Mouse (Mus musculus): Measurements from ENCODE around the gene Ibtk.

Gene Ibtk

DNA sequence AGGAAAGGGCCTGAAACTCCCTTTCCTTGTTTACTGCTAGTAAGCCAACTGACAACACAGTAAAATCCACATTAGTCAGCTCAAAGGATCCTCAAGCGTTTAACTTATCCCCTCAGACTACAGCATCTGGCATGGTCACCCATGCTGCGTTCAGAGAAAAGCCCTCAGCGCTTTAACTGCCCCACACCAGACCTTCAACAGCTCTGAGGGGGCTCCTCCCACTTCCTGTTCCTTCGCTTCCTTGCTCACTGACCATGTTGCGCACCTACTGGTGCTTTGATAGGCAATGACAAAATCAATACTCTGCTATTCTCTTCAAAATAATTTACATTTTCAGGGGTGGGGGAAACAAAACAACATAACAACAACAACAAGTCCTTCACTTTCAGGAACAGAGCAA is 47.2 kb downstream of the Ibtk start:
- no peak for DNase-seq (ENCODE audit: low spot score in 2 of 2)

DNA sequence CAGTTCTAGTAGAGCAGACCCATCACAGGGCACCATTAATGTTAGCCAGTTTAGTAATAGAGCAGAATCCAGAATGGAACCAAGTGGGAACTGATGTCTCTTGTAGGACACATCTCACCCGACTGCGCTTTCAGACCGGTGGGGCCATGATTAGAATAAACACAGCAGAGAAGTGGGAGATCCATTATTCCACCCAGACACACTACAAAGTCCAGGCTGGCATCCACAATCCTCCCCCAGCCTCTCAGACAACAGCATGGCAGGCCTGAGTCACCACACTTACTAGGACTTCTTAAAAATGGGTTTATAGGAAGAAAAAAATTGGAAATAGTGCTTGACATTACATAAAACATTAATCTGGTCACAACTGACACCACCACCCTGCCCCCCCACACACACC is 53.5 kb downstream of the Ibtk start:
- DNase-seq (ENCODE audit: low spot score in 2 of 2) = no peak

- DNase-seq (ENCODE audit: low spot score in 2 of 2) = peak in 1 of 2 experiments; percentile 4
Measured at GRCm38 (mm10) chr9:85693231-85694116, 55.7 kb downstream of the Ibtk start.

- DNase-seq (ENCODE audit: low spot score in 2 of 2) = no peak
Measured at GRCm38 (mm10) chr9:85685010-85685409, 64.1 kb downstream of the Ibtk start.

GRCm38 (mm10) chr9:85675131-85675905 is 73.8 kb downstream of the Ibtk start:
- no peak for DNase-seq (ENCODE audit: low spot score in 2 of 2)

- no peak for DNase-seq (ENCODE audit: low spot score in 2 of 2)
Measured at GRCm38 (mm10) chr9:85673907-85674481, 75.1 kb downstream of the Ibtk start.

DNA sequence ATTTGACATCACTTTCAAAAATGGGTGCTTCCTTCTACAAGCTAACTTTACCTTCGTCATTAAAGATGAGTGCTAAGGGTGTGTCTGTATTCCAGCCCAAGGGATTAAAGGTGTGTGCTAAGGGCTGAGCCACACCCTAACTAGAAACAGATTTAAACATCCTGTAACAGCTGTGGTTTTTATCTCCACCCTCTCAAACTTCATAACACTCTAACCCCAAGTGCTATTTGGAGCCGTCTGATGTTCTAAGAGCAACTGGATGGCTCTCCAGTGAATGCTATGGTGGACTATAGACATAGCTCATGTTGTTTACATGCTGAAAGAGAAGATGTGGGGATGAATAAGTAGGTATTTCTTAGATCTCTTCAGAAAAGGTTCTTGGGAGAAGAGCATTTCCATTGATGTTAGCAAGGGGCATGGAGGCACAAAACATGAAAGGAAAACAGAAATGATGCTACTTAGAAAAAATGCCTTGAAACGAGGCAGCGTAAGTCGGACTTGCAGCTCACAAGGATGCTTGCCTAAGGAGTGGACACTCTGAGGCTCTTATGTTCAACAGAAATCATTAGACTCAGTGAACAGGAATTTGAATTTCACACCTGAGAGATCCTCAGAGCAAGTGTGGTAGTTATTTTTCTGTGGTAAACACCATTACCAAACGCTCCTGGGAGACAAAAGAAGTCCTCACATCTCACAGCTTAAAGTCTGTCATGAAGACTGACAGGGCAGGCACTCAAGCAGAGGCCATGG is 77.4 kb downstream of the Ibtk start:
- no peak for DNase-seq (ENCODE audit: low spot score in 2 of 2)

GRCm38 (mm10) chr9:85664316-85664715 is 84.8 kb downstream of the Ibtk start:
- peak in 1 of 2 experiments; percentile 20 for DNase-seq (ENCODE audit: low spot score in 2 of 2)

GRCm38 (mm10) chr9:85663810-85664209 is 85.3 kb downstream of the Ibtk start:
- DNase-seq (ENCODE audit: low spot score in 2 of 2) = no peak

GRCm38 (mm10) chr9:85663091-85663490 is 86.0 kb downstream of the Ibtk start:
- DNase-seq (ENCODE audit: low spot score in 2 of 2) = peak; percentile 17 to 31

DNA sequence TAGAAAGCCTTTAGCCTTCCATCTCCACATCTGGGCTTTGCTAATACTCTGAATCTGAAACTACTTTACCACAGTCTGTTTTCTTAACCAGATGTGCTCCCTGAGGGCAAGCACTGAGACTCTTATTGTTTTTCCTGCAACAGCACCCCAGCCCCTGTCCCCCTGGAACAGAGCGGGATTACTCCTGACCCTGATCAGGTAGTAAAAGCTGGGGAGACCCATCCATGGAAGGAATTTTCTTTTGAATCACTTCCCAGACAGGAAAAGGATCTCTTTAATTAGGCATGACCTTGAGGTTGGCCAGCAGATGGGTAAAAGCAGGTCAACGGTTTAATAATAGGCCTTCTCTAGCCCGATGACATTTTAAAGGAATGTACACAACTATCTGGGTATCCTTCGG is 95.7 kb downstream of the Ibtk start:
- peak; percentile 37 to 40 for DNase-seq (ENCODE audit: low spot score in 2 of 2)

DNA sequence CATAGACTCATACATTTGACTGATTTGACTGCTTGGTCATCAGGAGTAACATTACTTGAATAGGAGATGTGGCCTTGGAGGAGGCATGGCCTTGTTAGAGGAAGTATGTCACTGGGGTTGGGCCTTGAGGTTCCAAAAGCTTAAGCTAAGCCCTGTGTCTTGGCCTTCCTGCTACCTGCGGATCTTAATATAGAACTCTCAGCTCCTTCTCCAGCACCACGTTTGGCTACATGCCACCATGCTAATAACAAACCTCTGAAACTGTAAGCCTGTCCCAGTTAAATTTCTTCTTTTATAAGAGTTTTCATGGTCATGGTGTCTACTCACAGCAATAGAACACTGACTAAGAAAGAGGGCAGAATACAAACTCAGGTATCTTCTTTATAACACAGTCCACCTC is 110.9 kb downstream of the Ibtk start:
- no peak for DNase-seq (ENCODE audit: low spot score in 2 of 2)

Measured in heart, adult 9 months (tissue).